Mouse (Mus musculus): ENCODE measurements at regions not wholly inside any gene's neighbourhood (a gene's known extent, or its start where the extent isn't known, plus 50 kb on each side); places are given as distances from the start of the nearest gene placed in this dataset.

GRCm38 (mm10) chr9:84178705-84179104, 253.8 kb downstream of the Bckdhb start:
- no peak for DNase-seq (ENCODE audit: low read depth, low spot score)

- no peak for DNase-seq (ENCODE audit: low read depth, low spot score)
Observed at GRCm38 (mm10) chr9:84179238-84179637, 254.3 kb downstream of the Bckdhb start.

- no peak for DNase-seq (ENCODE audit: low read depth, low spot score)
Observed at GRCm38 (mm10) chr9:84183637-84184374, 258.9 kb downstream of the Bckdhb start.

- DNase-seq (ENCODE audit: low read depth, low spot score), result no peak
Observed at GRCm38 (mm10) chr9:84187531-84187930, 262.6 kb downstream of the Bckdhb start.

GRCm38 (mm10) chr9:84193405-84193804, 268.5 kb downstream of the Bckdhb start:
- DNase-seq (ENCODE audit: low read depth, low spot score), result no peak

GRCm38 (mm10) chr9:84194716-84195115, 269.8 kb downstream of the Bckdhb start:
- DNase-seq (ENCODE audit: low read depth, low spot score), result no peak

- no peak for DNase-seq (ENCODE audit: low read depth, low spot score)
Observed at GRCm38 (mm10) chr9:84195338-84195737, 270.4 kb downstream of the Bckdhb start.

GRCm38 (mm10) chr9:84200208-84200607, 275.3 kb downstream of the Bckdhb start:
- no peak for DNase-seq (ENCODE audit: low read depth, low spot score)

- DNase-seq (ENCODE audit: low read depth, low spot score), result no peak
Observed at GRCm38 (mm10) chr9:84204056-84204455, 279.1 kb downstream of the Bckdhb start.

GRCm38 (mm10) chr9:84240491-84240975, 315.6 kb downstream of the Bckdhb start:
- peak; percentile 95 for DNase-seq (ENCODE audit: low read depth, low spot score)

GRCm38 (mm10) chr9:84249765-84250164, 324.8 kb downstream of the Bckdhb start:
- DNase-seq (ENCODE audit: low read depth, low spot score), result no peak

GRCm38 (mm10) chr9:84253022-84253991, 328.4 kb downstream of the Bckdhb start:
- peak; percentile 90 for DNase-seq (ENCODE audit: low read depth, low spot score)

GRCm38 (mm10) chr9:84258488-84258887, 333.5 kb downstream of the Bckdhb start:
- DNase-seq (ENCODE audit: low read depth, low spot score), result no peak

GRCm38 (mm10) chr9:84259751-84260150, 334.8 kb downstream of the Bckdhb start:
- DNase-seq (ENCODE audit: low read depth, low spot score), result no peak

GRCm38 (mm10) chr9:84262151-84262550, 337.2 kb downstream of the Bckdhb start:
- no peak for DNase-seq (ENCODE audit: low read depth, low spot score)

- DNase-seq (ENCODE audit: low read depth, low spot score), result no peak
Observed at GRCm38 (mm10) chr9:84266974-84267373, 342.0 kb downstream of the Bckdhb start.

GRCm38 (mm10) chr9:84274608-84275007, 349.7 kb downstream of the Bckdhb start:
- no peak for DNase-seq (ENCODE audit: low read depth, low spot score)

- DNase-seq (ENCODE audit: low read depth, low spot score), result no peak
Observed at GRCm38 (mm10) chr9:84278295-84278694, 353.4 kb downstream of the Bckdhb start.

GRCm38 (mm10) chr9:84278731-84279130, 353.8 kb downstream of the Bckdhb start:
- no peak for DNase-seq (ENCODE audit: low read depth, low spot score)

- DNase-seq (ENCODE audit: low read depth, low spot score), result no peak
Observed at GRCm38 (mm10) chr9:84280898-84281297, 356.0 kb downstream of the Bckdhb start.

GRCm38 (mm10) chr9:84281610-84282009, 356.7 kb downstream of the Bckdhb start:
- DNase-seq (ENCODE audit: low read depth, low spot score), result peak; percentile 84

GRCm38 (mm10) chr9:84283296-84283695, 358.4 kb downstream of the Bckdhb start:
- DNase-seq (ENCODE audit: low read depth, low spot score), result peak; percentile 77

All from R1 (cell line).